Mouse (Mus musculus) neural tube, embryonic 10.5 days (tissue): Measurements from ENCODE around the gene Stx16.
A peak's percentile ranks its signal among the peaks of the same experiment; 100 is the strongest.

Experiments used
- DNase-seq: peaks from one replicate; pipeline ENCODE4 v3.0.0-alpha.2; 2017; ENCODE audit warnings: low spot score; ENCODE audit errors: extremely low spot score

Gene Stx16

DNA sequence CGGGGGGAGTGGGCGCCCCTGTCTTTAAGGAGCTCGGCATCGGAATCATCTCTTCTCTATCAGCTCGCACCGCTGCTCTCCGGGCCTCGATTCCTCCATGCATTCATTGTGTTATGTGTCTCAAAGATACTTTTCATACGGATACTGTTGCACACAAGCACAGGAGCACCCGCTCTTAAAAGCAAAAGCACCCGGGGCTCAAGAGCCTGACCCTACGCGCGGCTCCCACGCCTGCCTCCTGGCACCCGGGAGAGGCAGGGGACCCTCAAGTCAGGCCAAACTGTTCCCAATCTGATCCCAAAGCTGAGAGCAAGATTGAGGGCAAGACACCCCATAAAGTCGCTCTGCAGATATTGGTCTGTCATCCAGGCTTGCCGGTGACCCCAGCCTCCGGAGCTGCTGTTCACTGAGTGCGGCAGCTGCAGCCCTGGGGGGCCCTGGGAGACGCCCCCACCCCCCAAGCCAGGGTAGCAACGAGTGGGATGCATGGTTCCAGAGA lies 987 bp upstream of the Stx16 start:
- peak; percentile 71 for DNase-seq

DNA sequence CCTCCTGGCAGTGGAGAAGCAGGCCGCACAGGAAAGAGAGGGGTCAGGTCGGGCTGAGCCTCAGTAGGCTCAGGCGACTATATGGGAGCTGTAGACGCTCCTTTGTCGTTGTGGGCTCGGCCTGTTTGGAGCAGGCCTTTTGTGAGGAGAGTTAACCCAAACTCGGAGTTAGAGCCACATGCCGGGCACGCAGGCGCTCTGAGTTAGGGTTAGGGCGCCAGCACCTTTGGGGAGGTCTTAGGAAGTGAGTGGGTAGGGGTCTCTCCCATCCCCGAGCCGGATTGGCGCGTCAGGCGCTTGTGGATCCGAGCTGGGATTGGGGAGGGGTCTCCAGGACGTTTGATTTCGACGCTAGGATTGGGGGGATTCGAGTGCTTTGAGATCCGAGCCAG lies 321 bp downstream of the Stx16 start:
- no peak for DNase-seq

DNA sequence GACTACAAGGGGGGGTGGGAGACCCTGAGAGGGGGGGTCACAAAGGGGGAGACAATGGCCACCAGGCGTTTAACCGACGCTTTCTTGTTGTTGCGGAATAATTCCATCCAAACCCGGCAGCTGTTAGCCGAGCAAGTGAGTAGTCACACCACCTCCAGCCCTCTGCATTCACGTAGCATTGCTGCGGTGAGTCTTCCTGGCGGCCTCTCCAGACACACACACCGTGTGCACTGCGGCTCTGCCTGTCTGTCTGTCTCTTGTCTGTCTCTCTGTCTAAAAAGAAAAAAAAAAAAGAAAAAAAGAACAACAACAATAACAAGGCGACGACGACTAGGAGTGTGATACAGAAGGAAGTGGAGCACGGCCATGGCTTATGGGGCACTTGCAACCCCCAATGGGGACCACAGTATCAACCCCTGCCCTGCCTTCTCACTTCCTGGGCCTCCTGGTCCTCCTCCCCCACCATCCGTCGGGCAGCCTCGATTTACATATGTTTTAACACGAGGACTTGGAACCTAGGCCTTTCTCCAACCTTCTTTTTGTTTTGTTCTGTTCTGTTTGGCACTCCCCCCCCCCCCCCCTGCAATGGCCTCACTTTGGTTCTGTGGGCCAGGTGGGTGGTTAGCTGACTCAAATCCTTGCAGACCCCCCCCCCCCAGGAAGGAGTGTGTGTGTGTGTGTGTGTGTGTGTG lies 1.0 kb downstream of the Stx16 start:
- peak; percentile 47 for DNase-seq

DNA sequence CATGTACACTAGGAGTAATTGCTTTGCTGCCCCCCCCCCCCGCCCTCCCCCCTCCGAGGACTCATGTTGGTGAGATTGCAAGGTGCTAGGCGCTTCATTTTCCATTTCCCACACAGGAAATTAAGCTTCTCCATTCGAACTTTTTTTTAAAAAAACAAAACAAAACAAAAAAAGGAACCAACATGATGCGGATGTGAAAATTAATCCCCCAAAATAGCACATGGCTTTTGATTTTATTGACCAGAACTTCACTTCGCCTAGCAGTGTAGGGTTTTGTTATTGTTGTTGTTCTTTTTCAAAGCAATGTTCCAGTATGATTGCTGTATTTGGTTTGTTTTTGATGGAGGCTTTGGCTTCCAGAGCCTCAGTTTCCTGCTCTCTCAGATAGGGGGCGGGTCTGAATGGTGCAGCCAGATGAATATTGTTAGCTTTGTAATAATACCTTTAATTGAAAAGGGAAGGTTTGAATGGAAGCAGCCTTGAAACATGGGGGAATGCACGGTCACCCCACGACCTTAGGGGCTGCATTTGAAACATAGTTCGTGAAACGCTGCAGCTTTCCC lies 1.7 kb downstream of the Stx16 start:
- no peak for DNase-seq

DNA sequence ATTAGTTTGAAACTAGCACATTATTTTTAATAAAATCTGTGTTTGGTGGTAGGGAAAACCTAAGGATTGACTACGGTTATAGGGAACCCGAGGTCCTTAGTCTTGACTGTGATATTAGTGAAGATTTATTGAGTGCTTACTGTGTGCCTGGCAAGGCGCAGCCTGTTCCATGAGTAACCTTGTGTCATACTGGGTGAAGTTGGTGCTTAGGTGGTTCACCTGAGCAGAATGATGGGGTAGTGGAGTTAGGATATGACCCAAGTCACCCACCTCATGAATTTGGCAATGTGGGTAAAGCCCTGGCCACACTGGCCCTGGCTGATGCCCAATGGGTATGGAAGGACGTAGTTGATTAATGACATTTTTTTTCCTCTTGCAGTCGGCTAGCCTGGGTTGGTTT lies 5.7 kb downstream of the Stx16 start:
- DNase-seq, result no peak

DNA sequence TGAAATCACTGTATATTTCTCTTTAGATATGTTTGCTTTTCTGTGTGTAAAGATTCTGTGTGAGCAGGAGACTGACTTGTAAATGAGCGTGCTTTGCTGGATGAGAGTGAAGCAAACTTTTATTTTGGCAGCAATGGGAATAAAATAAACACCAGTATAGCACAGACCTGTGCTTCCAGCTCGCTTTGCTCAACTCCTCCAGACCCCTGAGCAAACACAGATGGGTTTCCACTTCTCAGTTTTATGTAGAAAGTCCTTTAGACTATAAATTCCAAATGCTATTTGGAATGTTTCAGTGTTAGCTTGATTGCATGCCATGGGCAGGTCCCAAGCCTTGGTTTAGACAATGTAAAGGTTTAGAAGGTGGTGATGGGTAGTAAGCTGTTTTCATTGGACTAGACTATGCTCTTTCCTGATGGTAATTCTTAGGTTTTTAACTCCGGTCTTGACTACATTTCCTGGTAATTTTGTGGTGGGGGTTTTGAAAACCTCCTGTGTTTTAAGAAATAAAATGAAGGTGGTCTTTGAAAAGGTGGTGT lies 6.3 kb downstream of the Stx16 start:
- DNase-seq, result no peak

DNA sequence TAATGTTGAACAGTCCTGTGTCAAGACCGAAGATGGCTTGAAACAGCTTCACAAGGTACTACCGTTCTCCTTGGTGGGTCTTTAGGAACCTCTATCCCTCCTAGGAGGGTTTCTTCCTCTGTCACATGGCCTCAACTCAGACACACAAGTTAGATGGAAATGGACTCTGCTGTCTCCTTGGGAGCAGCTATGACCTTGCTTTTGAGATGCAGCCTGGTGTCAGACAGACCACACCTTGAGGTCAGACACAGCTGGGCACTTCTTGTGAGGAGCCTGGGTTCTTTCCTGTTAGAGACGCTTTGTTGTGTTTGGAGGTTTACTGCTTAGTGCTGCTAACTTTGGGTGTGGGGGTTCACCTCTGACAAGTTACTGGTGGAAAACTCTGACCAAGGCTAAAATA lies 19.0 kb downstream of the Stx16 start:
- no peak for DNase-seq

DNA sequence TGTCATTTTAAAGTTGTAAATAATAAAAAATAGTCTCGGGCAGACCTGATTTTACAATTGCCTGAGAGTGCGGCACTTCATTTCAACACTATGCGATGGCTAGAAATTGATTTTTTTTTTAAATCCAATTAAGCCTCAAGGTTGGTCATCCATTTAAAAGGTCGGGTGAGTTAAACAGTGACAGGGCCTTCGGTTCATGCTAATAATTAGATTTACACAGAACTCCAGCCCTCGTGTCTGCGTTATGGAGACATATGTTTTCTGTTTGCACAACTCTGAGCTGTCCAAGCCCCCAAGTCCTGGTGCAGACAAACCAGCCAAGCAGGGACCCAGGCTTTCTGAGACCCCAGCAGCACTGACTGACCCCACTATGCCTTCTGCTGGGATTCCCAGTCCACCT lies 26.3 kb downstream of the Stx16 start:
- DNase-seq, result no peak

DNA sequence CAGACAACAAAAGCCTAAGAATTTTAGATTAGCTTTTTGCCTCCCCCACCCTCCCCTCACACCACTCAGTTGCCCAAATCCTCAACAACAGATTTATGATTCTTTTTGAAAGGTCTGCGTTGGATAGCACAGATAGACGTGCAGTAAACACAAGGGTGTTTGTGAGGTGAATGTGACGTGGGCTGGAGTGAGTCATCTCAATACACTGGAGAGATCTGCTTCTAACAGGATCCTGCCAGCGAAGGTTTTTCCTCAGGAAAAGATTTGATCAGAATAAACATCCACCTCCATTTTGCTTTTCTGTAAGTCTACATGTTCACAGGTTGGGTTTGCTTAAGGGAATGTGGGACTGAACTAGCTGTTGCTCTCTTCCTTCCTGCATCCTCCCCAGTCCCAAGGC lies 27.4 kb downstream of the Stx16 start:
- no peak for DNase-seq

DNA sequence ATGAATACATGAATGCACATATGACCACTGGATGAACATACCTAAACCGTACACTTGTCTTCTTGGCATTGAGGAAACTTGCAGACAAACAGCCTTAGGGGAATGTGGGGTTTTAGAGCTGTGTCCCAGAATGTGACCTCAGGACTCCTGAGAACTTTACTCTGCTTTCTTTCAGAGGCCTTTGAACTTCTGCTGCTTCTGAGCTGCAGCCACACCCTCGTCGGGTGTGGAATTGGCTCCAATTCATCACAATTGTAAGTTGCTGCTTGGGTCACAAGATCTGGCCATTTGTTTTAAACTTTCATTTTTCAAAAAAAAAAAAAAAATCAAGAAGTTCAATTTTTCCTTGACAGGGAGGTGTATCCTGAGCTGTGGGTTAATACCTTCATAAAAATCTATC lies 31.3 kb downstream of the Stx16 start:
- no peak for DNase-seq

DNA sequence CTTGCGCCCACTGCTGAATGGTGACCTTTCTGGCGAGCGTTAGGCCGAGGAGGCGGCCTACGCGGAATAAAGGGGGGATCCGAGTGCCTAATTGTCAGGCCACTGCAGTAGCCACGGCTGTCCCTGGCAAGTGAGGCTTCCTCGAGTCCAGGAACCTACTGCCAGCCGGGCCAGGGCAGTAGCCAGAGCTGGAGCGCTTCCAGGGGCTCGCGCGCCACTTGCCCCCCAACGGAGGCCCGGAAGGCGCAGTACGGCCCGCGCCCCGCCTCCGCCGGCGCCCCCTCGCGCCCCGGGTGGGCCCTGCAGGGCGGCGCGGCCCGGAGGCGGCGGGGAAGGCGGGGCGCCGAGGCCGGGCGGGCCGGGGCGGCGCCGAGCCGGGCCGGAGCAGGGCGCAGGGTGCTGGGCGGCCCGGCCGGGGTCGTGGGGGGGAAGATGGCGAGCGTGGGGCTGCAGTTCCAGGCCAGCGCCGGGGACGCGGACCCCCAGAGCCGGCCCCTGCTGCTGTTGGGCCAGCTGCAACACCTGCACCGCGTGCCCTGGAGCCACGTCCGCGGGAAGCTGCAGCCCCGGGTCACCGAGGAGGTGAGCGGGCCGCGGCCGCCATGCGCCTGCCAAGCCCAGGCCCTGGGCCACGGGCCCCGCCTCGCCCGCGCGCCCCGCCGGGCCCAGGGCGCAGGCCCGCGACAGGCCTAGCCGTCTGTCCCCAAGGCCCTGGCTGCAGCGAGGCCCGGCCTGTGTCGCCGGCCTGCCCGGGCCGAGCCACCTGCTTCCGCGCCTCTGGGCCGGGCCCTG lies 34.1 kb downstream of the Stx16 start, which contains the start of gene Npepl1:
Npepl1 (plus strand) TSS at position 359 of the 792 bp plus-strand sequence.
- peak; percentile 75 for DNase-seq

DNA sequence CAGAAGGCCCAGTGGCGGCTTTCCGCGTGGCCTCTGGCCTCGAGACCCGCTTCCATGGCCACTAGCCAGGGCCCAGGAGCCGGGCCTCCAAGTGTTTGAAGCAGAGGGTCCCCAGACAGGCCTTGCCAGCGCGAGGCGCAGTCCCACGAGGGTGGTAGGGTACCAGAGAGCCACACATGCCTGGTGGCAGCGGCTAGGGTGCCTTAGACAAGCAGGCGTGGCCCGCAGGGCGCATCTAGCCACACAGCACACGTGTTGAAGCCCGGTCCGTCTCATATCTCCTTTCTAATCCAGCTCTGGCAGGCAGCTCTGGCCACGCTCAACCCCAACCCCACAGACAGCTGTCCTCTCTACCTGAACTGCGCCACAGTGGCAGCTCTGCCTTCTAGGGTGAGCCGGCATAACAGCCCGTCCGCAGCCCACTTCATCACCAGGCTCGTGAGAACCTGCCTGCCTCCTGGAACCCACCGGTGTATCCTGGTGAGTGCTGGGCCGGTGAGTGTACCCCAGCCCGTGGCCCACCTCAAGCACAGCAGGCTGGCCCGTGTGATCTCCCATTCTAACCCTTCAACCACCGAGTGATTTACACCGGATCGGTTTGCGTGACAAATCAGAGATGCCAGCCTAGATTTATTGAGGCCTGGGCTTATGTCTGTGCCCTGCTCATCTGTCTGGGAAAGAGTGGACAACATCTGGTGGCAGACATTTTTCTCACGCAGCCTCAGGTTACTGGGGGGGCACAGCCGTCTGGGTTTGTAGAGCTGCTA lies 34.9 kb downstream of the Stx16 start:
- DNase-seq, result peak; percentile 67

DNA sequence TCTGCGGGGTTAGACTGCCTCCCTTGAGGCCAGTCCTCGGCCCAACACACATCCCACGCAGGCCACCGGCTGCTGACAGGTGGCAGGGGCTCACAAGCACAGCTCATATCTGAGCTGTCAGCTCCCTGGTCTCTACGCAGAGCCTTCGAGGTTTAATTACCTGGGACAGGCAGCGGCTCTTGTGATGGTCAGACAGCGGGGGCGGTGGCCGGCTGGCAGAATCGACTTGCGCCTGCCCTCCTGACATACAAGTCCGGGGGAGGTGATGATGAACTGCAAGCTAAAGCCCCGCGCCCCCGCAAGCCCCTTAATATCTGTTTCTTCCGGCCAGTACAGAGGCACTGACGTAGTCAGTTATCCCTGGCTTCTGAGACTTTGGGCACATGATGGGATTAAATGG lies 36.8 kb downstream of the Stx16 start:
- DNase-seq, result no peak

DNA sequence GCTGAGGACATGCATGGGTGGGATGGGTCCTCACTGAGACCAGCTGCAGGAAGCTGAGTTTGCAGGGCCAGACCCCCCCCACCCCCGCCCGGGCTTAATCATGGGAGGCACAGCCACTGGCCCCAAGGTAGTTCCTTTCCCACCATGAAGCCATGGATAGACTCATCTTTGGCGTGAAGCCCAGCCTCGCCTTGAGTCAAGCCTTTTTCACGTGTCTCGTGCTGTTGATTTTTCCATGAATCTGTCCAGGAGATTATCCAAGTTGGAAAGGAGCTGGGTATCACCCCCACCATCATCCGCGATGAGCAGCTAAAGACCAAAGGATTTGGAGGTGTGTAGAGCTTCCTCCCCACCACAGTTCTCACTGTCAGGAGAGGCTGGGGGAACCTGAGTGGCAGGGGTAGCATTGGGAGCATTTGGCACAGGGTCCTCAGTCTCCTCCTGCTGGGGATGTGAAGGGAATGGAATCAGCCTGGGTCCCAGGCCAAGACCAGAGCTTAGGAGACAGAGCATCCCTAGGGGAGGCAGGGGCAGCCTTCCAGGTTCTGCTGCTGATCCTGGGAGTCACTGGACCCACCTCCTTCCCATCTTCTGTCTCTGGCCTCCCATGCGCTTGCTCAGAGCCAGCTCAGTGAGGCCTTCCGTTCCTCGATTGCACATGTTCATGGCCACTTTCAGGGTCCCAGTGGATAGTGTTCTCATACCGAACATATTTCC lies 38.2 kb downstream of the Stx16 start:
- DNase-seq, result no peak

DNA sequence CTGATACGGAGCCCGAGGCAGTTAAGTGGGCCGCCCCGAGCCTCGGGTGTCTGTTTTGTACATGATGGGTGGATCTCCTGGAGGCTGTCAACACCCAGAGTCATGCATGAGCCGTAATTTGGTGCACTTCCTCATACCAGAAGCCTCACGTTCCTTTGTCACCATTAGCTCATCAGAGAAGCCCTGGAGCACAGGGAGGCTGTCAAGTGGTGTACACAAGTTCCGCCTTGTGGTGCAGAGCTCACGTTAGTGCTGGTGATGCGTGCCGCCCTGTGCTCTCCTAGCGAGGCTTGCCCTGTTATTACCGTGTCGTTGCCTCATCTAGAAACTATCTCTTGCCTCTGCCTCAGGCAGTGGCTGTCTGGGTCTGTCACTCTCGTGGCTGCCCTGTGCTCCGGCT lies 40.8 kb downstream of the Stx16 start:
- no peak for DNase-seq

DNA sequence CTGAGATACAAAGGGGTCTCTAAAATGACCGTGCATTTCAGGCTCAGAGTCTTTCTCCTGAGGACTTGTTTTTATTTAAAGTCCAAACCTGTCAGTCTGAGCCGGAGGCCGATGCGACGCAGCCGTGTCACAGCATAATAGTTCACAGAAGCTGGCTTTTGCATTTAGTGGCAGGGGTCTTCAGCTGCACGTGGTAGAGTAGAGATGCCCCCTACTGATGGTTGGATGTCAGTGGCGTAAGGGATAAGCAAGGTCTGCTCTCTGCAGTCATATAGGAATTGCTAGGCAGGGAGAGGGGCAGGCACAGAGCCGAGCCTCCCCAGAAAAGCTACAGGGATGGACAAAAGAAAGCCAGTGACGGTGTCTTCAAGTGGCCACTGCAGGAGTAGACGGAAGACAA lies 42.0 kb downstream of the Stx16 start:
- peak; percentile 42 for DNase-seq

DNA sequence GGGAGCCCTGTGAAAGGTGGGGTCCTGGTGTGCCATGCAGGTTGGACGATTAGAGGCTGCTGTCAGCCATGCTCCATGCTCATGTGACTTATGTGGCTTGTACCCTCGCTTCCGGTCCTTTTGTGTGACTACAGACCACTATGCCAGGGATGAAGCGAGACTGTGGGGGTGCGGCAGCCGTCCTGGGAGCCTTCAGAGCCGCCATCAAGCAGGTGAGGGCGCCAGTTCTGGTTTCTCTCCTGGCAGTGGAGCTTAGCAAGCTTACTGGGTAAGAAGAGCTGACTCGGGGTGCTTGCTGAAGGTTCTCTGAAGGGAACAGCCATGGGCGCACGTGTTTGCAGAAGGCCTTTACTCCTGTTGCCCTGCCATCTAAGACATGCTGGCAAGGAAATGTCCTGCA lies 43.2 kb downstream of the Stx16 start:
- DNase-seq, result no peak

DNA sequence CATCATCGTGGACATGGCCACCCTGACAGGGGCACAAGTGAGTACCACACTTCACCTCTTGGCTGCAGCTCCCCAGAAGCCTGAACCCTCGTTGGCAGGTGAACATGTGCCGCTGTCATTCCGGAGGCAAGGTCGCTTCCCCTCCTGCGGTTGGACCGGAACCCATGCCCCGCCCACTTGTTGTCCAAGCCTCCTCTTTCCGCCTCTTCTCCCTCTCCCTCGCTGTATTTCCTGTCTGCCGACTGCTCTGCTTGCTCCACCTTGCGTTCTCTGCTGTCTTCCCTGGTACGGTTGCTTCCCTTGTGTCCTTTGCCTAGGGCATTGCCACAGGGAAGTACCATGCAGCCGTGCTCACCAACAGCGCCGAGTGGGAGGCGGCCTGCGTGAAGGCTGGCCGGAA lies 44.5 kb downstream of the Stx16 start:
- no peak for DNase-seq

DNA sequence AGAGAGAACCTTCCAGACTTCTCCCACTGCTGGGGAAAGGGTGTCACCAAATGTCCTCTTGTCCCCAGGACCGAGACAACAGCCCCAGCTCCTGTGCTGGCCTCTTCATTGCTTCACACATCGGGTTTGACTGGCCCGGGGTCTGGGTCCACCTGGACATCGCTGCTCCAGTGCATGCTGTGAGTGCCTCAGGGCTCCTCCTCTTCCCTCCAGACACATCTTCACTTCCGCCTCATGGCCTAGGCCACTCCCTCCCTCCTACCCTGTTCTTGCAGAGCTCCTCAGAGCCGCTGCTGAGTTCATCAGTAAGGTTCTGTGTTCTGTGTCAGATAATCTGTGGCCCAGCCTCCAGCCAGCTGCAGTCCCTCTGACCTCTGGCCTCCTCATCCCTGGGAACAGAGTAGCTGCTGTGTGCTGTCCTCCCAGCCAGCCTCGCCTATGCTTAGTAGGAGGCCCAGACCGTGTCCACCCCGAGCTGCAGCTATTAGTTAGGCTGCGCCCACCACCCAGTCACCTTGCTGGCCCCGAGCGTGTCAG lies 45.4 kb downstream of the Stx16 start:
- DNase-seq, result no peak

DNA sequence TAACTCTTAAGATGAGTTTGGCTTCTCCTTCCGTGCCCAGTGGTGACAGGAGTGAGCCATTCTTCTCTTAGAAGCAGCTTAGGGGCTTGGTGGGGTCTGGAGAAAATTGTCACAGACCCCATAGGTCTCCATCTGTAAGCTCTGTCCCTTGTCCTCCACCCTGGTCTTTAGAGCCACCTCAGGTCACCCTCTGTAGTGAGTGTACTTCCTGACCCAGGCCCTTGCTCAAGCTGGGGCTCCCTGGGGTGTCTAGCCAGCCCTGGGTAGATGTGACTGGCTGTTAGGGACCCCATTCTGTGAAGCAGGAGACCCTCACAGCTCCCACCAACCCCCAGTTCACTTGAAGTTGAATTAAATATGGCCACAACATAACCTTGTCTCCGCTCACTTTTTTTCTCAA lies 46.2 kb downstream of the Stx16 start:
- no peak for DNase-seq

DNA sequence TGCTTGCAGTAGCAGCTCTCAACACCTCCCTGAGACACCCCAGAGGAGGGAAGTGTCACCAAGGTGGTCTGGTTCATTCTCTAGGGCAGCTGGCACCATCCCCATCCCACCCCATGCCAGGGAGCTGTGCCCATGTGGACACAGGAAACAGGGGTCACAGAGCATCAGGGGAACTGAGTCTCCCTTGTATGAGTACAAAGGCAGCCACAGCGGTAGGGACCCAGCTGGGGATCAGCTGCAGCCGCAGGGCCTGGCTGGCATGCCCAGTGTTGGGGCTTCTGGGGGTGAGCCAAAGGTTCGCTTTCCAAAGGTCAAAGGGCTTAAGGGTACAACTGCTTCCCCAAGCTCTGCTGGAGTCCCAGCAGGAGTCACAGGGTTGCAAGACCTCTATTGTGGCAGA lies 47.6 kb downstream of the Stx16 start:
- DNase-seq, result no peak
